Mouse (Mus musculus): ENCODE results near the gene Rnf31. TPM values are rescaled to one million over a fixed set of nuclear protein-coding genes. Genes with fewer than 3 reads are reported as not detected.

Rnf31 gene
- polyA plus RNA-seq, 1 experiment from 2014 or later = 16.9 TPM

GRCm38 (mm10) chr14:55575711-55576110 is 15.8 kb upstream of the Rnf31 start:
- ATAC-seq (ENCODE audit: insufficient read depth) = no peak
- no peak for TF ChIP-seq CTCF (IDR thresholded peaks at IDR 0.05; ENCODE audit: low read depth)
- H3K4me2 ChIP-seq = peak overlapping the region; percentile 27; the same call in 1 of the 2 replicates
- H3K9ac ChIP-seq = no peak overlapping the region; the same call in 1 of the 2 replicates
- WGBS = 63% methylated on average over 13 of the region's 13 CpGs
- H3K9me3 ChIP-seq (ENCODE audit: low read depth, low read length) = no peaks in the 10 kb centered on the region
- no peak overlapping the region for H3K4me3 ChIP-seq (ENCODE audit: low read depth, low read length)
- H3K27me3 ChIP-seq (ENCODE audit: insufficient read depth, low read length) = no peaks in the 10 kb centered on the region
- peak overlapping the region; percentile 50; the same call in 1 of the 2 replicates for H3K27ac ChIP-seq (ENCODE audit: low read depth)
- DNase-seq = no peak
- H3K36me3 ChIP-seq (ENCODE audit: insufficient read depth) = peaks cover 9% of the 10 kb centered on the region
- H3K4me1 ChIP-seq (ENCODE audit: insufficient read depth) = 0 out of 2 replicates have a peak, but pooled peaks cover 6% of the 10 kb centered on the region

- peak; percentile 18 for DNase-seq
- 61% methylated on average over 16 of the region's 16 CpGs for WGBS
Measured at GRCm38 (mm10) chr14:55576376-55576775, 15.1 kb upstream of the Rnf31 start.

GRCm38 (mm10) chr14:55577871-55578667 is 13.4 kb upstream of the Rnf31 start, which contains the start of gene Psme1:
TSS of gene Psme1 (plus strand) at chr14:55578123.
- ATAC-seq (ENCODE audit: insufficient read depth) (peak; percentile 93), DNase-seq (peak; percentile 91)
- Histone ChIP-seq H3K9me3 (ENCODE audit: low read depth, low read length) (no peaks in the 10 kb centered on the region), H3K27ac (ENCODE audit: low read depth) (peak within 1 kb of the TSS; percentile 88), H3K4me1 (ENCODE audit: insufficient read depth) (0 out of 2 replicates have a peak, but pooled peaks cover 6% of the 10 kb centered on the region), H3K4me2 (peak within 1 kb of the TSS; percentile 78), H3K36me3 (ENCODE audit: insufficient read depth) (peaks cover 16% of the 10 kb centered on the region), H3K9ac (peak within 1 kb of the TSS; percentile 91), H3K27me3 (ENCODE audit: insufficient read depth, low read length) (no peaks in the 10 kb centered on the region), H3K4me3 (ENCODE audit: low read depth, low read length) (peak within 1 kb of the TSS; percentile 77)
- no peak for TF ChIP-seq CTCF (IDR thresholded peaks at IDR 0.05; ENCODE audit: low read depth)
- WGBS = under 1% methylated on average over 32 of the region's 32 CpGs

More at GRCm38 (mm10) chr14:55576376-55576775, 15.1 kb upstream of the Rnf31 start:
- no peak overlapping the region for H3K4me2 ChIP-seq
- TF ChIP-seq CTCF (IDR thresholded peaks at IDR 0.05; ENCODE audit: low read depth) = no peak
- H3K9ac ChIP-seq = no peak overlapping the region
- no peak overlapping the region for H3K4me3 ChIP-seq (ENCODE audit: low read depth, low read length)
- no peaks in the 10 kb centered on the region for H3K9me3 ChIP-seq (ENCODE audit: low read depth, low read length)
- H3K36me3 ChIP-seq (ENCODE audit: insufficient read depth) = peaks cover 16% of the 10 kb centered on the region
- no peak for ATAC-seq (ENCODE audit: insufficient read depth)
- no peak overlapping the region for H3K27ac ChIP-seq (ENCODE audit: low read depth)
- H3K27me3 ChIP-seq (ENCODE audit: insufficient read depth, low read length) = no peaks in the 10 kb centered on the region
- H3K4me1 ChIP-seq (ENCODE audit: insufficient read depth) = 0 out of 2 replicates have a peak, but pooled peaks cover 6% of the 10 kb centered on the region

GRCm38 (mm10) chr14:55578668-55579269 is 12.7 kb upstream of the Rnf31 start:
- H3K9me3 ChIP-seq (ENCODE audit: low read depth, low read length) = no peaks in the 10 kb centered on the region
- peak overlapping the region; percentile 91 for H3K9ac ChIP-seq
- 0 out of 2 replicates have a peak, but pooled peaks cover 6% of the 10 kb centered on the region for H3K4me1 ChIP-seq (ENCODE audit: insufficient read depth)
- DNase-seq (peak; percentile 71), ATAC-seq (ENCODE audit: insufficient read depth) (peak; percentile 43; the same call in 1 of the 2 replicates)
- peak overlapping the region; percentile 78 for H3K4me2 ChIP-seq
- peak overlapping the region; percentile 88 for H3K27ac ChIP-seq (ENCODE audit: low read depth)
- H3K4me3 ChIP-seq (ENCODE audit: low read depth, low read length) = peak overlapping the region; percentile 77
- 0 out of 2 replicates have a peak, but pooled peaks have one; percentile 8 for TF ChIP-seq CTCF (IDR thresholded peaks at IDR 0.05; ENCODE audit: low read depth)
- H3K36me3 ChIP-seq (ENCODE audit: insufficient read depth) = peaks cover 16% of the 10 kb centered on the region
- 27% methylated on average over 6 of the region's 6 CpGs for WGBS
- H3K27me3 ChIP-seq (ENCODE audit: insufficient read depth, low read length) = no peaks in the 10 kb centered on the region

- Histone ChIP-seq H3K27ac (ENCODE audit: low read depth) (no peak overlapping the region; the same call in 1 of the 2 replicates), H3K9me3 (ENCODE audit: low read depth, low read length) (no peaks in the 10 kb centered on the region), H3K36me3 (ENCODE audit: insufficient read depth) (peaks cover 16% of the 10 kb centered on the region), H3K27me3 (ENCODE audit: insufficient read depth, low read length) (no peaks in the 10 kb centered on the region), H3K9ac (no peak overlapping the region), H3K4me1 (ENCODE audit: insufficient read depth) (0 out of 2 replicates have a peak, but pooled peaks cover 6% of the 10 kb centered on the region), H3K4me2 (peak overlapping the region; percentile 78), H3K4me3 (ENCODE audit: low read depth, low read length) (no peak overlapping the region)
- WGBS = 87% methylated on average over 23 of the region's 23 CpGs
- DNase-seq = no peak
- no peak for ATAC-seq (ENCODE audit: insufficient read depth)
- TF ChIP-seq CTCF (IDR thresholded peaks at IDR 0.05; ENCODE audit: low read depth) = peak; percentile 10; the same call in 1 of the 2 replicates
Measured at GRCm38 (mm10) chr14:55579511-55580496, 11.7 kb upstream of the Rnf31 start.

GRCm38 (mm10) chr14:55580731-55581130 is 10.8 kb upstream of the Rnf31 start:
- no peak for TF ChIP-seq CTCF (IDR thresholded peaks at IDR 0.05; ENCODE audit: low read depth)
- DNase-seq = no peak
- no peaks in the 10 kb centered on the region for H3K9me3 ChIP-seq (ENCODE audit: low read depth, low read length)
- H3K9ac ChIP-seq = no peak overlapping the region
- H3K4me2 ChIP-seq = no peak overlapping the region
- no peak overlapping the region for H3K27ac ChIP-seq (ENCODE audit: low read depth)
- no peak for ATAC-seq (ENCODE audit: insufficient read depth)
- peaks cover 16% of the 10 kb centered on the region for H3K36me3 ChIP-seq (ENCODE audit: insufficient read depth)
- 95% methylated on average over 16 of the region's 16 CpGs for WGBS
- no peaks in the 10 kb centered on the region for H3K27me3 ChIP-seq (ENCODE audit: insufficient read depth, low read length)
- H3K4me1 ChIP-seq (ENCODE audit: insufficient read depth) = 0 out of 2 replicates have a peak, but pooled peaks cover 6% of the 10 kb centered on the region
- H3K4me3 ChIP-seq (ENCODE audit: low read depth, low read length) = no peak overlapping the region
